Mouse (Mus musculus): ENCODE results near the gene Olfr572. TPM values are rescaled to one million over a fixed set of nuclear protein-coding genes. Genes with fewer than 3 reads are reported as not detected.

Gene Olfr572
- total and polyA plus RNA-seq, 3 experiments = not detected

DNA sequence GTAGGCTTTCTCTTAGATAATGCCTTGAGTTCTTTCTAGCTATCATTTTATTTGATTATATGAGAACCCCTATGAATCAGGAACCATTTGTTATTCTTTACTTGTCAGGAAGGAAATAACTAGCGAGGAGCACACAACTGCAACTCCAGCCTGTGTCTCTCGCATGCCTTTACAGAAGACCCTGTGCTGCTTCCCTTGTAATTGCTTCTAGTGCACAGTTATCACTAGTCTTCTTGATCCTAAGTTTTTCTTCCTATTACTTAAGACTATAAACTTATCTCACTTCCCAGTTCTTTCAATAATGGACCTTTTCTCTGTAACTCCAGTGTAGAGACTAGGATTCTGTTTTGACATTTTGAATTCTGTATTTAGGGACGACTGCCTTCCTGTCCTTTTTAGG is 33.9 kb downstream of the Olfr572 start:
- TF ChIP-seq ELF1 (IDR thresholded peaks at IDR 0.05; ENCODE audit: low read depth, low read length) (no peak), ETS1 (conservative IDR thresholded peaks at IDR 0.05; ENCODE audit: low read depth, low read length) (no peak), EP300 (IDR thresholded peaks at IDR 0.05; ENCODE audit: low read length) (no peak), TCF12 (IDR thresholded peaks at IDR 0.05; ENCODE audit: low read depth, low read length) (no peak)
- Histone ChIP-seq H3K36me3 (replicated peaks in 1 of 2; ENCODE audit: control insufficient read depth in 1 of 2, insufficient read depth in 1 of 2, low read length in 1 of 2) (no peaks in the 10 kb centered on the region), H3K9me3 (replicated peaks; ENCODE audit: low read length) (no peaks in the 10 kb centered on the region), H3K4me1 (ENCODE audit: control insufficient read depth in 1 of 2, insufficient read depth in 2 of 2) (no peaks in the 10 kb centered on the region), H3K27me3 (replicated peaks) (no peaks in the 10 kb centered on the region), H3K9ac (ENCODE audit: insufficient read depth, low read depth) (no peak overlapping the region), H3K4me2 (ENCODE audit: insufficient read depth, low read depth, poor library complexity, severe bottlenecking) (no peak overlapping the region), H3K4me3 (replicated peaks in 1 of 3; ENCODE audit: low read depth in 2 of 3, low read length in 2 of 3, poor library complexity in 1 of 3) (no peak overlapping the region), H3K79me2 (replicated peaks; ENCODE audit: control insufficient read depth, extremely low read depth, insufficient read depth, poor library complexity, severe bottlenecking) (no peaks in the 10 kb centered on the region), H3K27ac (ENCODE audit: insufficient read depth, low read depth) (no peak overlapping the region)
- no peak for DNase-seq (ENCODE audit: extremely low read depth)
- in situ Hi-C loops (cut with MboI; ENCODE audit: low pct_ligation_motif_present, low pct_unique_long_range_greater_than_20kb, low sequenced_read_pairs) (no loop called here), dilution Hi-C loops (cut with MboI; ENCODE audit: extremely low pct_ligation_motif_present, extremely low pct_unique_long_range_greater_than_20kb, low sequenced_read_pairs) (no loop called here)

DNA sequence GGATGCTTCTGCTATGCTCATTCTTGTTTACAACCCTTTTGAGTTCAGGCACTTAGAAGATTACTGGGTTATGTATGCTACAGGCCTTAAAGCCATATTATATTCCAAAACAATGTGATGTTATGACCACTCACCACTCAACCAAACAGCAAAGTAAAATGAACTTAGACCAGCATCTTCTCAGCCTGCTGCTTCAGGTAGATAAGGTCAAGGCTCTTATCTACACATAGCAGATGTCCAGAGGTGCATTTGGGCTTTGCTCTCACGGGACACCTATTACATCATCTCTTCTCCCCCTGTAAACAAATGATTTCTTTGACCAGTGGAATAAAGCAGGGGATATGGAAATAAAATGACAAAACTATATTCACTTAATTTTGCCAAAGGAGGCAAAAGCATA is 34.4 kb downstream of the Olfr572 start, which contains the start of gene Olfr575:
Olfr575 (minus strand) TSS at position 183 of the 400 bp plus-strand sequence.
- in situ Hi-C loops (cut with MboI; ENCODE audit: low pct_ligation_motif_present, low pct_unique_long_range_greater_than_20kb, low sequenced_read_pairs) = no loop called here
- dilution Hi-C loops (cut with MboI; ENCODE audit: extremely low pct_ligation_motif_present, extremely low pct_unique_long_range_greater_than_20kb, low sequenced_read_pairs) = no loop called here
- no peak within 1 kb of the TSS for H3K9ac ChIP-seq (ENCODE audit: insufficient read depth, low read depth)
- no peaks in the 10 kb centered on the region for H3K79me2 ChIP-seq (replicated peaks; ENCODE audit: control insufficient read depth, extremely low read depth, insufficient read depth, poor library complexity, severe bottlenecking)
- H3K27ac ChIP-seq (ENCODE audit: insufficient read depth, low read depth) = no peak within 1 kb of the TSS
- no peaks in the 10 kb centered on the region for H3K27me3 ChIP-seq (replicated peaks)
- H3K4me2 ChIP-seq (ENCODE audit: insufficient read depth, low read depth, poor library complexity, severe bottlenecking) = no peak within 1 kb of the TSS; the same call in 1 of the 2 replicates
- H3K36me3 ChIP-seq (replicated peaks in 1 of 2; ENCODE audit: control insufficient read depth in 1 of 2, insufficient read depth in 1 of 2, low read length in 1 of 2) = no peaks in the 10 kb centered on the region
- no peak within 1 kb of the TSS for H3K4me3 ChIP-seq (replicated peaks in 1 of 3; ENCODE audit: low read depth in 2 of 3, low read length in 2 of 3, poor library complexity in 1 of 3)
- no peaks in the 10 kb centered on the region for H3K9me3 ChIP-seq (replicated peaks; ENCODE audit: low read length)
- no peak for TF ChIP-seq MXI1 (IDR thresholded peaks at IDR 0.05; ENCODE audit: low read depth, low read length)
- no peak for TF ChIP-seq CTCF (conservative IDR thresholded peaks at IDR 0.05 in 1 of 2, IDR thresholded peaks at IDR 0.05 in 1 of 2; ENCODE audit: low read depth in 2 of 2, low read length in 2 of 2)
- no peaks in the 10 kb centered on the region for H3K4me1 ChIP-seq (ENCODE audit: control insufficient read depth in 1 of 2, insufficient read depth in 2 of 2)
- DNase-seq (ENCODE audit: extremely low read depth) = no peak

DNA sequence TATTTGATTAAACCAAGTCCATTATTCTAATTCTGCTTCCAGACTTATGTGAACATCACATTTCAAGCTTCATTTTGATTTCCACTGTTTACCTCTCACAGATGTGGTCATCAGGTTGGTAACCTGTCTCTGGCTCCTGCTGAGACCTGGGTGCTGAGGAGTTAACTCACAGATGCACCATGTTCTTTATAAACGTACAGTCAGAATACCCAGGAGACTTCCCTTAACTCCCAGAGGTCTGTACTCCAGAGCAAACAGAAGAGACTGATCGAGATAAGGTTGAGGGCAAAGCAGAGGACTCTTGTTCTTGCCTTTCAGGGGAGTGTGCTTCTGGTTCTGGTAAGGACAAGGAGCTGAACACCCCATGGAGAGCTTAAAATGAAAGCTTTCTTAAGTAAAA is 38.2 kb downstream of the Olfr572 start, which contains the start of gene Olfr576:
Olfr576 (plus strand) TSS at position 301 of the 400 bp plus-strand sequence.
- no peak for DNase-seq (ENCODE audit: extremely low read depth)
- Histone ChIP-seq H3K27ac (ENCODE audit: insufficient read depth, low read depth) (no peak within 1 kb of the TSS), H3K79me2 (replicated peaks; ENCODE audit: control insufficient read depth, extremely low read depth, insufficient read depth, poor library complexity, severe bottlenecking) (no peaks in the 10 kb centered on the region), H3K9ac (ENCODE audit: insufficient read depth, low read depth) (no peak within 1 kb of the TSS), H3K4me3 (replicated peaks in 1 of 3; ENCODE audit: low read depth in 2 of 3, low read length in 2 of 3, poor library complexity in 1 of 3) (no peak within 1 kb of the TSS), H3K4me1 (ENCODE audit: control insufficient read depth in 1 of 2, insufficient read depth in 2 of 2) (no peaks in the 10 kb centered on the region), H3K36me3 (replicated peaks in 1 of 2; ENCODE audit: control insufficient read depth in 1 of 2, insufficient read depth in 1 of 2, low read length in 1 of 2) (no peaks in the 10 kb centered on the region), H3K4me2 (ENCODE audit: insufficient read depth, low read depth, poor library complexity, severe bottlenecking) (no peak within 1 kb of the TSS), H3K9me3 (replicated peaks; ENCODE audit: low read length) (no peaks in the 10 kb centered on the region), H3K27me3 (replicated peaks) (no peaks in the 10 kb centered on the region)
- in situ Hi-C loops (cut with MboI; ENCODE audit: low pct_ligation_motif_present, low pct_unique_long_range_greater_than_20kb, low sequenced_read_pairs) (no loop called here), dilution Hi-C loops (cut with MboI; ENCODE audit: extremely low pct_ligation_motif_present, extremely low pct_unique_long_range_greater_than_20kb, low sequenced_read_pairs) (no loop called here)
- TF ChIP-seq MAX (IDR thresholded peaks at IDR 0.05; ENCODE audit: low read length) = no peak
- no peak for TF ChIP-seq USF2 (conservative IDR thresholded peaks at IDR 0.05; ENCODE audit: low read depth, low read length)
- no peak for TF ChIP-seq POLR2AphosphoS2 (IDR thresholded peaks at IDR 0.05; ENCODE audit: low read depth, low read length)
- no peak for TF ChIP-seq BHLHE40 (IDR thresholded peaks at IDR 0.05; ENCODE audit: low read depth, low read length)
- no peak for TF ChIP-seq ZKSCAN1 (IDR thresholded peaks at IDR 0.05; ENCODE audit: borderline replicate concordance, low read depth, low read length)
- no peak for TF ChIP-seq SMC3 (IDR thresholded peaks at IDR 0.05; ENCODE audit: low read depth, low read length)
- TF ChIP-seq MEF2A (IDR thresholded peaks at IDR 0.05; ENCODE audit: borderline replicate concordance, low read depth, low read length) = no peak
- TF ChIP-seq MAFK (IDR thresholded peaks at IDR 0.05; ENCODE audit: insufficient replicate concordance, low read length) = no peak
- no peak for TF ChIP-seq ZNF384 (IDR thresholded peaks at IDR 0.05; ENCODE audit: low read depth, low read length)
- TF ChIP-seq CTCF (conservative IDR thresholded peaks at IDR 0.05 in 1 of 2, IDR thresholded peaks at IDR 0.05 in 1 of 2; ENCODE audit: low read depth in 2 of 2, low read length in 2 of 2) = no peak
- TF ChIP-seq HCFC1 (IDR thresholded peaks at IDR 0.05; ENCODE audit: low read depth, low read length) = no peak
- no peak for TF ChIP-seq PAX5 (IDR thresholded peaks at IDR 0.05; ENCODE audit: low read length)
- TF ChIP-seq CHD1 (IDR thresholded peaks at IDR 0.05; ENCODE audit: low read depth, low read length) = no peak
- no peak for TF ChIP-seq UBTF (IDR thresholded peaks at IDR 0.05; ENCODE audit: low read depth, low read length)
- no peak for TF ChIP-seq JUN (IDR thresholded peaks at IDR 0.05; ENCODE audit: insufficient read depth, low read depth, low read length)
- TF ChIP-seq MYC (IDR thresholded peaks at IDR 0.05; ENCODE audit: low read depth, low read length) = no peak
- no peak for TF ChIP-seq IRF4 (IDR thresholded peaks at IDR 0.05; ENCODE audit: low read depth, low read length)

Measured in CH12.LX (cell line).